Mouse (Mus musculus) testis, postnatal 14 days (tissue): ENCODE data around the gene Sgms1.

ENCODE experiments used
- DNase-seq: peaks from one replicate; pipeline ENCODE4 v3.0.0; 2021; ENCODE audit warnings: low spot score

Sgms1 gene

DNA sequence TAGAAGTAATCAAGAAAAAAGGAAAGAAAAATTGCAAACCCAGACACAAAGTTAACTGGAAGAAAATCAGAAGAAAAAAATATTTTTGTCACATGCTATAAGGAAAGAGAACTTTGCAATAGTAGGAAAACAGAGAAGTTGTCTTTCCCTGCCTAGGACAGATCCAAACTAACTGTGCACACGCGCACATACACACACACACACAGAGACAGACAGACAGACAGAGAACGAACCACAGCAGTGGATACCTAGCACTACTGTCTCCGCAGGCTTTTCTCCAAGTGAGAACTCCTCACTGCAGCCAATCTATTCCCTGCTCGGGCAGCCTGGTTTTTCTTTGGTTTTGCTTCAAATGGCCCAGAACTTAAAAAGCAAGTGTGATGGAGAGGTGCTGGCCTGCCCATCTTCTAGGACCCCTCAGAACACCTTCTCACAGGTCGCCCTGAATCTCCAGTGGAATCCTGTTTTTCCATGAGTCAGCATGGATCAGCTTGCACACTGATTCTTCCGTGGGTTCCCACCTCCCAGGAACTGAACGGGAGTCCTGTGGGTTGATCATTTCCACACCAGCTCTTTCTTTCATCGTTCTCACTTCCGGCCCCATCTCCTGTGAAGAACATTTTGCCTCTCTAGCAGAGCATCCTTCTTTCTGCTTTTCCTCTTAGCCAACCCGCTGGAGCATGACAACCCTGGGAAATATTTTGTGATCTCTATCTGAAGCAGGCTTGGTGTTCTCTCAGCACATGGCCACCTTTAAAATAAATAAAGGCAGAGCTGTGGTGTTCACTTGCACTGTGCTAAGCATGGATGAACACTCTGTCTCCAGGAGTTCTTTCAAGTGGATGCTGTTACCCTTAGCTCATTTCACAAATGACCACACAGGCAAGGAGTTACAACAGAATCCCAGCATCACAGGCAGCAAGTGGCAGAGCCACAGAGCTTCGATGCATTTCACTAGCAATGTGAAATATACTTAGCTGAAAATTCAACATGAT is 96.4 kb downstream of the Sgms1 start:
- DNase-seq: no peak

DNA sequence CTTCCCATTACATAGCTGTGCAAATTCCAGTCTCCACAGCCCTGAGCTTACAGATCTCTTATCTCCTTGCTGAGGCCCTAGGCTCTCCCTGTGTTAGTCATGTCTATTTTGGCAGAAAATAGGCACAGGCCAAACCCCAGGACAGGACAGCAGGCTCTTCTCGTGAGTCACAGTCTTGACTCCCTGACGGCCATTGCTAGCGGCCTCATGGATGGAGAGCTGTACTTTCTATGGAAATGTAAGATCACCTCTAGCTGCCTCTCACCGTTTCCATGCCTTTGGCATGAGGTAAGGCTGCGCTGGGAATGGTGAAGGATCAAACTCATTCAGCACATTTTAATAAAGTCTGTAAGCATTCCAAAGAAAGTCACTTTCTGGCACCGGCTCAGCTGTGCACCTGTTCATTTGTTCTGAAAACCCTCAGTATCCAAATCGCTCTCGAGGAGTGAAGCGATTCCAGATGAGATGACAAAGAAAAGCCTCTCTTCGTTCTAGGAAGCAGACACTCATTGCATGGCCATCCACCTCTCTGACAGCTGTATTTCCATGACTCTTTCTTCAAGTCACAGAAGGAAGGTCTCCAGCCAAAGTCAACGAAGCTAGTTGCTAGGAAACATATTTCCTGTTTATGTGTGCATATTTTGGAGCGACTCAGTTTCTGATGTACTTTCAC is 97.3 kb downstream of the Sgms1 start:
- DNase-seq: no peak

DNA sequence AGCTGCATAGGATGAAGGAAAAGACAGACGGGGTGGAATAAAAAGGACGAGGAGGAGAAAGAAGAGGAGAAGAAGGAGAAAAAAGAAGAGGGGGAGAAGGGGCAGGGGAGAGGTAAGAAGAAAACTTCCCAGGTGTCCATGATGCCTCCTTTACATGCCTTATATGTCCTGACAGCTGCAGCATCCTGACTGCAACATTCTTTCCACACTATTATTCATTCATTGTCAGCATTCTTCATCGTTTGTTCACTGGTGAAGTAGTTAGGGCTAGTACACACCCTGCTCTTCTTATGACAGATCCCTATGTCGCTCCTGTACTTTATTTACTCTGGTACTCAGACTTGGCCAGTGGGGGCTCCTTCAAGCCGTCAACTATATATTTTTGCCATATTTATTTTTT is 98.4 kb downstream of the Sgms1 start:
- DNase-seq: no peak

DNA sequence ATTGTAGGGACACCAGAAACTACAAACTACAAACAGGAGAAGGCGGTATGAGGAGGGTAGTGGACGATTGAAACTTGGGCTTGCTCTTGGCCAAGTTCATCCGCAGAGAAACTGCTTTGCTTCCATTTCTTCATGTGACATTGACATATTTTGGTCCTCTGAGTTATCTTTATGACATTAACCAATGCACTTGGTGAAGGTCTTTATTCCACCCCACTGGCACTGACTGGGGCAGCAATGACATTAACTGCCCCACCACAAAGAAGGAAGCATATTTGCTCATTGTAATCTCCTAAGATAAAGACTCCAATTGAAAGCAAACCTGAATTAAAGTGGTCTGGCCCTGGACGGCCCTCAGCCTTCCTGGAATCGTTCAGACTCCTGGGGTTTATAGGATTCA is 100.6 kb downstream of the Sgms1 start:
- DNase-seq: no peak

DNA sequence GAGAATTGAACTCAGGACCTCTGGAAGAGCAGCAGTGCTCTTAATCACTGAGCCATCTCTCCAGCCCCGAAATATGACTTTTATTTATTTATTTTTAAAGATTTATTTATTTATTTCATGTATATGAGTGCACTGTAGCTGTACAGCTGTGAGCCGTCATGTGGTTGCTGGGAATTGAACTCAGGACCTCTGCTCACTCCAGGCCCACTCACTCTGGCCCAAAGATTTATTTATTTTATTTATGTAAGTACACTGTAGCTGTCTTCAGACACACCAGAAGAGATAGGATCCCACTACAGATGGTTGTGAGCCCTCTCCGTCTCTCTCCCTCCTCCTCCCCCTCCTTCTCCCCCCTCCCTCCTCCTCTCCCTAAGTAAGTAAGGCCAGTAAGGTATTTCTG is 101.7 kb downstream of the Sgms1 start:
- DNase-seq: no peak

DNA sequence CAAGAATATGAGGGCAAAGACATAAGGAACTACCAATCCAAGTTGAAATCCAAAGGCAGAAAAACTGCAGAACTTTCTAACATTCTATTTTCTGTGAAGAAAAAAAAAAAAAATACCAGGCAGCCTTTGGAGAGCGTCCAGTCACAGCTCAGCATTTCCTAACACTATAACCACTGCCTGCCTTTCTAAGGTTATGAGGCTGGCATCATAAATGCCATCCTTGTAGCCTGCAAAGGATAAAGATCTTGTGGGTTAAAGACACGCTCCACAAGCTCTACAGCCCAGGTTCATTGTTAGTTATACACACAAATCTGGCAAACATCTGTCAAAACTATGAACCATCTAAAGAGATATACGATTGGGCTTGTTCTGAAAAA is 104.1 kb downstream of the Sgms1 start:
- DNase-seq: no peak

DNA sequence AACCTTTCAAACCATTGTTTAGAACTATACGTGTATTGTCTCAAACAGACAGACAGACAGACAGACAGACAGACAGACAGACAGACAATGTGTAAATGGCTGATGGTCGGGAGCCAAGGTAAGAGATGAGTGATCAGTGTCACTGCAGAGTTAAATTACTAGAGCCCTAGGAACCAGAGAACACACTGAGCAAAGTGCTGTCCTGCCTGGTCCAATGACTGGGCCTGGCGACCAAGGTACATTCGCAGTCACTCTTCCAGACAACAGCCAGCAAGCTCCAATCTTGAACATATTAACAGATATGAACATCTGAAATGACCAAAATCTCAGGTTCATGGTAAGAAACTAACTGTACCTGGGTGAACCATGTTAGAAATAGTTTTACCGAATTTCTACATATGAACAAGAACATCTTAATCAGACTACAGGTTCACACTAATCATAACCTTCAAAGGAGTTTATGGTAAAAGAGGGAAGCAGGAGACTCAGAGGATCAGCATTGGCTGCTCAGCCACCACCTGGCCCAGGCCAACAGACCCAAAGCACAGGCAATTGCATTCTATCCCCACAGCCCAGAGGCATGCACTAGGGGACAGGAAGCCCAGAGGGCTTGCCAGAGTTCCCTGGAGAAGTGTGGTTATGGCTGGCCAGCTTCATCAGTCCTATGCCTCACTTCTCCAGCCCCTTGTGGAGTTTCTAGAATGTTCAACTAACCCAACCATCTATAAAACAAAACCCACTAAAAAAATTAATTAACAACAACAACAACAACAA is 104.6 kb downstream of the Sgms1 start:
- DNase-seq: no peak

DNA sequence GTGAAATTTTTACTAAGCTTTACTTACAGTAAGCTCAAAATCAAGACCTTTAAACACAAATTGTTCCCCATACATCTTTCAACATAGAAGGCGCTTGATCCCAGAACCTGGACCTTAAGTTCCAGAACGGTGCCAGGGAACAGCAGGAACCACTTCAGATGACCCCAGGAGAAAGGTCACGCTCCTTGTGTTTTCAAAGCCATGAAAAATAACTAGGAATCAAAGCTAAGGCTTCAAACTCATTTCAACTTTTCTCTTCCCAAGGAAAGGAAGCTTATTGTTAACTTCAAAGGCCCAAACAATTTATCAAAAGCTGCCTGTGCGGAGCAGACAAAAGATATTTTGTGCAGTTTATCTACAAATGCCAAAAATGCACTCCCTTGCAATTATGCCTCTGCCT is 107.6 kb downstream of the Sgms1 start:
- peak; percentile 25 for DNase-seq

DNA sequence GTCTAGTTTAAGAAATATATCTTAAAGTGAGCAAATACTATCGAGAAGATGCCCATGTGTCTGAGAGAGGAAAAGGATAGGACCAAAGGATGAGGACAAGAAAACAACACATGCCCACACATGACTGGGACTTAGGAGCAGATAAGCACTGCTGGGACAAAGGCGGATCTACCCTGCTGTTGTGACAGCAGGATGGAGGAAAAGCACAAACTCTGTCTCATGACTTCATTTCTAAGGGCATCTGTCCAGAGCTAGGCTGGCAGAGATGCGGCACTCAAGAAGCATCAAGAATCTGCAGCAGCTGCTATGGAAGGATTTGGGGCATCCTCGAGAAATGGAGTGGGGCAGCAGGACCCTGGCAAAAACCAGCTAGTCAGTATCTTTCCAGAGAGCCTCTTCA is 109.1 kb downstream of the Sgms1 start:
- no peak for DNase-seq

DNA sequence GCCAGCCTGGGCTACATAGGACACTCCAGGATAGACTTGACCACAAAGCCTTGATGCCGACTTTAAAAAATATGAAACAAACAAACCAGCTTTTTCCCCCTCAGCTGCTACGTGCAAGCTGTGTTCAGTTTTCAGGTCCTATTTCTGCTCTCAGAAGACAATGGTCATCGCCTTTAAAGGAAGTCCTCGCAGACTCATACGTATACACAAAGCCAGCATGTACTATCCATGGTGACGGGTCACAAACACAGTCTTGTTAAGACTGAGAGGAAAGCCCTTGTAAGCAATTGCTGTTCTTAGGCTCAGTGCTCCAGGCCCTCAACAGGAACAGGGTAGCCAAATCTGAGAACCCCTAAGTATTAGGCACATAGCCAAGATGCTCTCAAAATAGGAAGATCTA is 110.1 kb downstream of the Sgms1 start:
- DNase-seq: no peak

DNA sequence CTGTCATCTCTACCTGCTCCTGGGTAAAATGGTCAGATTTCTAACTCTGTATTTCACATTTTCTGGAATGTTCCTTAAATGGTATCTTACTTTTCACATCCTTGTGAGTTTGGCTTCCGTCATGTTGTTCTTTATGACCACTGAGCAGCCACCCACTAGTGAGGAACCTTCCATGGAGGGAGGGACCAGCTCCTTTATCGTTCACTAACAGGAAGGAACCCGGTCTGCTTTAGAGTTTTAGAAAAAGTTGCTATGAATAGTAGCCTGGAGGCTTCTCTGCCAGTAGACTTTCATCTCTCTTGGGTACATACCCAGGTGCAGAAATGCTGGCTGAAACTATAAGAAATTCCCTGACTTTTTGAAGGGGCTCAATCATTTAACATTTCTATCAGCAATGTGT is 111.6 kb downstream of the Sgms1 start:
- DNase-seq: no peak

DNA sequence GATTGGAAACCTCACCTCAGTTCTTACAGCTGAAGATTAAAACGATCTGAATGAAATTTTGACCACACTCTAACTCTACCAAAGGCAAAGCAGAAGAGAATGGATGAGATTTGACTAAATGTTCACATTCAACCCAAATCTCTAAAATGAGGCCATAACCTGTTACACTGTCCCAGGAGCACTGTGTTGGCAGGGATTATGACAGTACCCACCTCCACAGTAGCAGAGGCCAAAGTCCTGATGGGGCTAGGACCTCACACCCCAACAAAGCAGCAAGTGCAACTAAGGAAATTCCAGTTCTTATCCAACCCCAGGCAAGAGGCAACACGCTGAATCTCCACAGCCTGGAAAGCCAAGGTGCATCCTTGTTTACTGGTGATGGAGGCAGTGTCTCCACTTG is 112.2 kb downstream of the Sgms1 start:
- no peak for DNase-seq

DNA sequence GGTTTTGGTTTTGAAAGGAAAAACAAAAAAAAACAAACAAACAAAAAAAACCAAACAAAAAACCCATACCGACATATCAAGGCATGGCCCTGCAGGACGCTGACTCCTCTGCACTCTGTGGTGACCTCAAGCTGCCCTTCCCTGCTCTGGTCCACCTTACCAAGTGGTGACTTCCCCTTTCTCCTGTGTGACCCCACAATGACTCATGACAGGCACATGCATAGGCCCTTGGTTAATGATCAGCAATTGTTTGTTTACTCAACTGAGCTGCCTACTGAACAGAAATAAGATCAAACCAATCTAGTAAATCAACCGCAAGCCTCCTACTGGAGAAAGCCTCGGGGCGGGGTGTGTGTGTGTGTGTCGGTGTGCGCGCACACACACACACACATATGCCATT is 112.7 kb downstream of the Sgms1 start:
- DNase-seq: no peak

DNA sequence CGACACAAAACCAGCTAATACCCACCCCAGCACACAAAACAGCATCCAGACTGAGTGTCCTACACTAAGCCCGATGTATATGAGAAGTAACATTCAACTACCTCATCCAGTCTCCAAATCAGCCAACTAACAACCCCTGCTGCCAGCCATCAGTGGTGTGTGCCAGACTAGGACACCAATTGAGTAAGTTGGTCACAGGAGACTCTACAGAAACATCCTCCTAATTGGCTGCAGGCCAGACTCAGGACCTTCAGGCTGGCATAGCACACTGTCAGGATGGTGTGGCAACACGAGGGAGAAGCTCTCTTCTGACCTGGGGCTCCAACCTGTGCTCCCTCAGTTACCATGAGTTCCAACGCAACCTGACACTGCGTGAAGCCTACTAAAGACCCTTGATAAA is 113.3 kb downstream of the Sgms1 start:
- DNase-seq: no peak

DNA sequence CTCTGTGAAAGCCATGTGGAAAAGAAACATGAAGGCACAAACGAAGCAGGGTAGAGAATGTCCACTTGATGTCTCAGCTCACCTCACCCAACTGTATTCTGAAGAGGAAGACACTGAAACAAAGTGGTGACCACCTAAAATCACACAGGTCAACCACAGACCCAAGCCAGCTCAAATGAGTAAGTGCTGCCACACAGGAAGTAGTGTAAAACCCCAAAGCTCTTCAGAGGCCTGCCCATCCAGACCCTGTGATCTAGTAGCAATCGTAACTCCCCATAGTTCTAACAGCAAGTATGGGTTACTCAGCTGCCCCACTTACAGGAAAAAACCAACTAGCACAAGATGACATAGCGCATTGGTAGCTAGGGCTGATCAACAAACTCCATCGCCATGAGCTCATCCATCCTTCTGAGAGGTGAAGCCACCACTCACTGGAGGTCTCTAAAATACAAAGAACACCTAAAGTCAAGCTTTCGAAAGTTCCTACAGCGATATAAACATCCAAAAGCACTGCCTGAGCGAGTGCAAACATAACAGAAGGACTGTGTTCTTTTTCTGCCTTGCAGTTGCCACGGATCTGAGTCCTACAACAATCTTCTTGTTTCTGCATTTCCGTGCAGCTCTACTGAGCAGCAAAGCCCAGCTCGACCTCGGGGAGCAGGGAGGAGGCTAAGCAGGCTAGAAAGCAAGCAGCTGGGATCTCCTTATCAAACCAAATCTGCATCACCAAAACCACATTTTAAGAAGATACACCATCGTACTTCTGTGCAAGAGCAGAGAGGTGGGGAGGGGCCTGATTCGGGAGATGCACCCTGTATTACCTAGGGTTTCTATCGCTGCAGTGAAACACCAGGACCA is 114.2 kb downstream of the Sgms1 start:
- DNase-seq: no peak

DNA sequence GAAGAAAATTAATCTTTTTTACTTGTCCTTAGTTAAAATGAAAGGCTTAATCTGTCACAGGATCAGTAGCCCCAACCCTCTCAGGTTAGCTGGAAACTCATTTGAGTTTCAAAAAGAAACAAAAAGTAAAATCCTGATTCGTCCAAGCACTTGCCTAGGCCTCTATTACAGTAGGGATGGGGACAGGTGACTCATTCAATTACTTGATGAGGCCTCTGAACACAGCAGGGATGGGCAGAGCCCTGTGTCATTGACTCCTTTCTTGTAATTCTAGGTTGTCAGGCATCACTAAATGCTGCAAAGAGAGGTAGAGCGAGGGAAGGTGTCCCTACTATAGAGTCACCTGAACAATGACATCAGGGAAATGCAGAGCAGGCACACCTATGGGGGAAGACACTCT is 115.4 kb downstream of the Sgms1 start:
- DNase-seq: no peak

DNA sequence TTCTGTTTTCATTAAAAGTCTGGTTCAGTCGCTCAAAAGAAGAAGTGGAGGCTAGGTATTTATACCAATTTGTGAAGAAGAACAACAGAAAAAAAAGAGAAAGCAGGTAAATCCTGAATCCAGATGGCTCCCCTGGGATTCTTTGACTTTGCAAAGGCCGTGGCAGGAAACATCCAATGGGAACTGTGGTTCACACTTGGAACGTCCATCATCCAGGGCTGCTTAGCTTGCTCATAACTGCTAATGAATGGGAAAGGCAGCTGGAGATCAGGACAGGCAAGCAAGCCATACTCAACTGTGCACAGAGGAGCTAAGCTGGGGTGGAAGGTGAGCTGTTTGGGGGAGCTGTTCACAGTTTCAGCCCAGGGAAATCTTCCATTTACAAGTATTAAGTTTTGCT is 115.8 kb downstream of the Sgms1 start:
- DNase-seq: no peak

DNA sequence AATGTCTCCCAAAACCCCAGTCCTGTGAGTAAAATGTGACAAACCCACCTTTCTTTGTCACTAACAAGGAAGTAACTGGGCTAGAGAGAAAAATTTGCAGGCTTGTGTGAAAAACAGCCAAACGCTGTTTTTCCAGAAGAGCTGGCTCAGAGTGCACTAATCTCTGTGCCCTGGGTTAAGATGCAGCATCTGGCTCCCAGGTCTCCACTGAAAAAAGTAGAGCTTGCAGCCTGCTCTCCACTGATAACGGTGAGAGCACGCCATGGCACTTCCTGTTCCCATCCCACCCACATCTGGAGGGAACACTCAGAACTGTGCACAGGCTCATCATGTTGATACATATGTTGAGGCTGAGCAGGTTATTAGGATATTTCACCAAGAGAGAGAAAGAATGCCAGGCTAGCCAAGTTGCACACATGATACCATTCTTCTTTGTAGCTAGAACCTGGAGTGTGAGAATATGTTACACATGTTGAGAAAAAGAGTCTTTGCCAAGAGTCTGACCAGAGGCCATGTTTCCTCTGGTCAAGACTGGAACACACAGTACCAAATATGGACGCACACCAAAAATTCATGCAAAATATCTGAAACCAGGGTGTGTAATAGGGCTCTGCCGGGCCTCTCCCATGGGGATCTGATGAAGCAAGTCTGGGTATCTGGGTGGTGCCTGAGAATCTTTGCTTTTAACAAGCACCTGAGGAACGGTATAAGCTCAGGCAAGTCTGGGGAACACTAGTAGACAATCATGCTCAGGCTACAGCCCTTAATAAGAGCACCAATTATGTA is 116.8 kb downstream of the Sgms1 start:
- peak; percentile 22 for DNase-seq

DNA sequence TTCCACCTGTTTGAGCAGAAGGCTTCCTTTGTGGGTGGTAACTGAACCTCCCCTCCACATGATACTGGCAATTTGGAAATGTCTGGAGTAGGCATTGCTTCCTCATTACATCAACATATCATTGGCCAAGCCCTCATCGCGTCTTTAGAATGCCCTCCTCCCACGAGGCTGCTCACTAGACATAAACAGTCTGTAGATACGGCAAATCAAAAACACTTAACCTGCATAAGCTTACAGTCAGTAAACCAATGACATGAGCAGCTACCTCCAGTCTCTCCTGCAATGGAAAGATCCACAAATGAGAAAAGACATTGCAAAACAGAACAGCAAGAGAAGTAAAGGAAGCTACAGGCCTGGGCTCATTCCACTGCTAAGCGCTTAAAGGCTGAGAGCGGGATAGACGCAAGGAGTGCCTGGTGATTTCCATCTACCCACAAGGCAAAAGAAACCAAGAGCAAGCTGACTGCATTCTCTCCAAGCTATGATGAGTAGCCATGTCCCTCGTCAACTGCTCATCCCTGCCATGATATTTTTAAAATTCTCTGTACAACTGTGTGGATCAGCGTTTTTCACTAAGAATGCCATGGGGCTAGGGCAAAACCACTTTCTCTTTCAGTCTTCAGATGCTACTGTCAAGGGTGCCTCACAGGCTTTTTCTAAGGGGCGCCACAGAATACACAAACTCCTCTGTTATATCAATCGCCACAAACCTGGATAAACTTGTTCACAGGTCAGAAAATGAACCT is 117.9 kb downstream of the Sgms1 start:
- DNase-seq: no peak

DNA sequence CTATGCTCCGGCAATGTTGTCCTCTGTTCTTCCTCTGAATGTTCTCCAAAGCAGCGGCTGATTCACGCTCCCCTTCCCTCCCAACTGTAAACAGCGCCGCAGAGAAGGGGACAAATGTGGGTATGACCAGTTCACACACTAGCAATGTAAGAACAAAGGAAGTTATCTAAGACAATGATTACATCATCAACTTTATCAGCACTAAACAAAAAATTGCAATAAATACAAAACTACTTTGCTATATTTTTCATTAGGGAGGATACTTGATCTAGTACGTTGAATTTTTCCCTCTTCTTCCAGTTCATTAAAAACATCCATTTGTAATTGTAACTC is 119.7 kb downstream of the Sgms1 start:
- DNase-seq: no peak
